ENCODE assay signal across 12 mouse cellular contexts in the genomic region with DNA sequence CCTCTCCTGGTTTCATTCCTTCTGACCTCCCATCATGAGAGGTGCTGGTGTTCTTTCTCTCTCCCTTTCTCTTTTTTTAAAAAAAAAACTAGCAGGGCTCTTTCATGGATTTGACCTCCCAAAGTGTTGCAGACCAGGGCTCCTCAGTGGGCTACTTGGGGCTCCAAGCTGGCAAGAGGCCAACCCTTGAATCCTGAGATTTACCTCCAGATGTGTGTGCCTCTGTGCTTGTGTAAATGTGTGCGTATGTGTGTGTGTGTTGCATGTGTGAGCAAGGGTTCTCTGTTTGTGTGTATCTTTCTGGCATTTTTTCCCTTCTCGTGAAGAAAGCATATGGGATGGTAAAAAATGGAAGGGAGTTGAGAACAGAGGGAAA.
DNase-seq lines count a peak whose midpoint lies in the region; ATAC-seq and TF ChIP-seq lines count a peak whose summit lies in the region.
"Had no signal": no experiment of that assay in that cellular context is flagged by ENCODE, and none has a peak within 500 bp of the region (broad histone marks: within the 10 kb centered on the region; RNA-seq: fewer than 3 reads in every experiment).

No protein-coding gene starts in this region.

- TF ChIP-seq CTCF in heart, postnatal 0 days (IDR thresholded peaks at IDR 0.05; ENCODE audit: low read depth), result no peak
- no peak for TF ChIP-seq CTCF in liver, postnatal 0 days (IDR thresholded peaks at IDR 0.05; ENCODE audit: low read depth)
- TF ChIP-seq CTCF in left cerebral cortex, adult 2 months (IDR thresholded peaks at IDR 0.05), result no peak

- 65% methylated on average over 2 of the region's 2 CpGs for WGBS in heart, postnatal 0 days
- WGBS in embryonic facial prominence, embryonic 12.5 days, result 63% methylated on average over 2 of the region's 2 CpGs
- WGBS in forebrain, embryonic 13.5 days, result 23% methylated on average over 2 of the region's 2 CpGs
- WGBS in limb, embryonic 15.5 days, result 34% methylated on average over 2 of the region's 2 CpGs
- 78% methylated on average over 2 of the region's 2 CpGs for WGBS in liver, postnatal 0 days (ENCODE audit: insufficient replicate concordance)

- H3K4me2 ChIP-seq in heart, postnatal 0 days (ENCODE audit: low read depth, low read length), result no peak overlapping the region
- H3K4me2 ChIP-seq in embryonic facial prominence, embryonic 12.5 days (replicated peaks), result no peak overlapping the region
- H3K4me2 ChIP-seq in forebrain, embryonic 13.5 days, result peak overlapping the region; percentile 33; the same call in 1 of the 2 replicates
- no peak overlapping the region for H3K4me2 ChIP-seq in limb, embryonic 15.5 days
- no peak overlapping the region for H3K4me2 ChIP-seq in liver, postnatal 0 days (ENCODE audit: low read depth, low read length)

- DNase-seq in heart, postnatal 0 days (ENCODE audit: low spot score), result no peak
- no peak for DNase-seq in heart, adult 18-20 months
- no peak for DNase-seq in liver, postnatal 0 days
- no peak for DNase-seq in adrenal gland, adult 2 months
- DNase-seq in left cerebral cortex, adult 2 months (ENCODE audit: extremely low spot score in 1 of 2, low spot score in 2 of 2), result no peak
- DNase-seq: cerebellum, adult 2 months; gastrocnemius, postnatal 36 days; lung, postnatal 10 days had no signal

- H3K4me1 ChIP-seq in heart, postnatal 0 days (ENCODE audit: control insufficient read depth, insufficient read depth), result peaks cover 7% of the 10 kb centered on the region; the same call in 1 of the 2 replicates
- H3K4me1 ChIP-seq in embryonic facial prominence, embryonic 12.5 days, result peaks cover 27% of the 10 kb centered on the region
- peaks cover 21% of the 10 kb centered on the region for H3K4me1 ChIP-seq in forebrain, embryonic 13.5 days
- H3K4me1 ChIP-seq in limb, embryonic 15.5 days, result peaks cover 19% of the 10 kb centered on the region
- H3K4me1 ChIP-seq in liver, postnatal 0 days (ENCODE audit: insufficient read depth), result no peaks in the 10 kb centered on the region

- no peaks in the 10 kb centered on the region for H3K9me3 ChIP-seq in heart, postnatal 0 days (replicated peaks; ENCODE audit: control insufficient read depth, low read length)
- no peaks in the 10 kb centered on the region for H3K9me3 ChIP-seq in embryonic facial prominence, embryonic 12.5 days
- no peaks in the 10 kb centered on the region for H3K9me3 ChIP-seq in forebrain, embryonic 13.5 days (replicated peaks)
- no peaks in the 10 kb centered on the region for H3K9me3 ChIP-seq in limb, embryonic 15.5 days
- H3K9me3 ChIP-seq in liver, postnatal 0 days (ENCODE audit: low read length), result no peaks in the 10 kb centered on the region

- intact Hi-C loops in left cerebral cortex, adult 2 months (cut with DNase I), result no loop called here

- TF ChIP-seq EP300 in heart, postnatal 0 days (IDR thresholded peaks at IDR 0.05; ENCODE audit: low read depth), result no peak
- no peak for TF ChIP-seq EP300 in liver, postnatal 0 days (IDR thresholded peaks at IDR 0.05; ENCODE audit: low read depth)

- H3K27me3 ChIP-seq in heart, postnatal 0 days (ENCODE audit: control insufficient read depth, insufficient read depth, low read length), result no peaks in the 10 kb centered on the region
- H3K27me3 ChIP-seq in embryonic facial prominence, embryonic 12.5 days, result no peaks in the 10 kb centered on the region
- H3K27me3 ChIP-seq in forebrain, embryonic 13.5 days, result no peaks in the 10 kb centered on the region
- H3K27me3 ChIP-seq in limb, embryonic 15.5 days, result no peaks in the 10 kb centered on the region
- no peaks in the 10 kb centered on the region for H3K27me3 ChIP-seq in liver, postnatal 0 days (ENCODE audit: insufficient read depth, low read length)

- ATAC-seq in heart, postnatal 0 days (ENCODE audit: insufficient read depth, low read depth), result no peak
- no peak for ATAC-seq in embryonic facial prominence, embryonic 12.5 days (ENCODE audit: insufficient number of reproducible peaks, insufficient read depth, low FRiP score, low TSS enrichment)
- no peak for ATAC-seq in forebrain, embryonic 13.5 days
- ATAC-seq in limb, embryonic 15.5 days (ENCODE audit: insufficient number of reproducible peaks, low FRiP score, low TSS enrichment, low read depth), result 0 out of 2 replicates have a peak, but pooled peaks have one; percentile 24
- ATAC-seq in liver, postnatal 0 days, result no peak

- H3K4me3 ChIP-seq in heart, postnatal 0 days (ENCODE audit: low read depth, low read length), result no peak overlapping the region
- no peak overlapping the region for H3K4me3 ChIP-seq in embryonic facial prominence, embryonic 12.5 days
- no peak overlapping the region for H3K4me3 ChIP-seq in forebrain, embryonic 13.5 days
- no peak overlapping the region for H3K4me3 ChIP-seq in limb, embryonic 15.5 days
- H3K4me3 ChIP-seq in liver, postnatal 0 days (ENCODE audit: low read depth, low read length), result no peak overlapping the region
- H3K4me3 ChIP-seq in left cerebral cortex, adult 2 months, result no peak overlapping the region

- no peak overlapping the region for H3K9ac ChIP-seq in heart, postnatal 0 days (replicated peaks; ENCODE audit: low read depth, low read length)
- H3K9ac ChIP-seq in embryonic facial prominence, embryonic 12.5 days, result no peak overlapping the region
- no peak overlapping the region for H3K9ac ChIP-seq in forebrain, embryonic 13.5 days
- no peak overlapping the region for H3K9ac ChIP-seq in limb, embryonic 15.5 days
- H3K9ac ChIP-seq in liver, postnatal 0 days (replicated peaks), result no peak overlapping the region

- H3K36me3 ChIP-seq in heart, postnatal 0 days (replicated peaks; ENCODE audit: control insufficient read depth, insufficient read depth, low read length), result no peaks in the 10 kb centered on the region
- H3K36me3 ChIP-seq in embryonic facial prominence, embryonic 12.5 days, result no peaks in the 10 kb centered on the region
- no peaks in the 10 kb centered on the region for H3K36me3 ChIP-seq in forebrain, embryonic 13.5 days (ENCODE audit: poor library complexity, severe bottlenecking)
- H3K36me3 ChIP-seq in limb, embryonic 15.5 days, result no peaks in the 10 kb centered on the region
- H3K36me3 ChIP-seq in liver, postnatal 0 days (replicated peaks; ENCODE audit: insufficient read depth, low read length), result no peaks in the 10 kb centered on the region

- 0 out of 2 replicates have a peak overlapping the region, but pooled peaks have one; percentile 20 for H3K27ac ChIP-seq in heart, postnatal 0 days (ENCODE audit: low read depth)
- peak overlapping the region; percentile 81 for H3K27ac ChIP-seq in embryonic facial prominence, embryonic 12.5 days
- H3K27ac ChIP-seq in forebrain, embryonic 13.5 days, result peak overlapping the region; percentile 79
- peak overlapping the region; percentile 61 for H3K27ac ChIP-seq in limb, embryonic 15.5 days
- H3K27ac ChIP-seq in liver, postnatal 0 days (ENCODE audit: low read depth), result no peak overlapping the region
- no peak overlapping the region for H3K27ac ChIP-seq in left cerebral cortex, adult 2 months
- H3K27ac ChIP-seq: kidney, postnatal 0 days had no signal

Comparison
In these comparisons a context has a peak if more than half of its experiments do, and no peak if none do; other contexts are left out.
1. H3K27ac ChIP-seq: peak in heart, postnatal 0 days (single experiment), embryonic facial prominence, embryonic 12.5 days (single experiment), forebrain, embryonic 13.5 days (single experiment) and limb, embryonic 15.5 days (single experiment); none in liver, postnatal 0 days (single experiment) and left cerebral cortex, adult 2 months (single experiment).